Mouse (Mus musculus) urinary bladder, postnatal 36 days (tissue): ENCODE data around the gene Chst3.
"Not testable (repeated sequence)": the region's sequence is repeated elsewhere in the genome, so short reads cannot be mapped to it uniquely, and the experiment has no call there.

Experiments
- DNase-seq, 2 experiments: peaks; one replicate each; pipeline ENCODE4 v3.0.0; 2022; ENCODE audit warnings: low spot score in 2 of 2, mixed read lengths in 1 of 2

The Chst3 gene

DNA sequence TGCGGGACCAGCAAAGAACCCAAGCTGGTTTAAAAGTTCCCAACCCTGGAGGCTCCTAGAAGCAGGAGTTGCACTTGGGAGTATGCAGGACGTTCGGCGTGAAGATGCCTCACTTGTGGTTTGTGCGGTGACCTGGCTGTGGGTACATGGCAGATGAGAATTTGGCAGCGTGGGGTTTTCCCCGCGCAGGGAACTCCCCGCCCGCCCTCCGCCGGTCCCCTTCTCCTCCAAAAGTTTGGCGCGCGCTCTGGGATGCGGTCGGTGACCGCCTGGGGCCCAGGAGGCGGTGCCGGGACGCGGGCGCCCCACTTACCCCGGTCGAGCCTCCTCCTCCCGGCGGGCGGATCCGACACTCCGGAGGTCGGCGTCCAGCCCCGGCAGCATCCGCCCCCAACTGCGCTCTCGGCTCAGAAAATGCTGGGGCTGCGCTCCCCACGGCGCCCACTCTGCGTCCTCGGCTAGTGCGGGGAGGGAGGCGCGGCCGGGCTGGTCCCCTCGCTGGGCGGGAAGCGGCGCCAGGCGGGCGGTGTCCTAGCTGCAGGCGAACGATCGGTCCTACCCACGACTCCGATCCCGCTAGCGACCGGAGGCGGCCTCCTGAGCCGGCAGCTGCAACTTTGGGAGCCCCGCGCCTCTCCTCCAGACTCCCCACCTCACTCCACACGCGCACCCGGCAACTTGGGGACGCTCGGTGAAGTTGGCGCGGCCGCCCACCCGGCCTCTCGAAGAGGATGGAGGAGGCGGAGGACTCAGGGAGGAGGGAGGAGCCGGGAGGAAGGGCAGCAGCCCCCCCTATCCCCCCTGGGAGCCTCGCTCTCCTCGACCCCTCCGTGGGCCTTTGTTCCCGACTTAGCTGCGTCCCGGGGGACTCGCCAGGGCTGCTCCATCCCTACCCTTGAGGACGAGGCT is at the start of gene Chst3:
TSS of gene Chst3 (minus strand) at position 670 of the 909 bp plus-strand sequence.
- DNase-seq = peak; percentile 23 to 35

DNA sequence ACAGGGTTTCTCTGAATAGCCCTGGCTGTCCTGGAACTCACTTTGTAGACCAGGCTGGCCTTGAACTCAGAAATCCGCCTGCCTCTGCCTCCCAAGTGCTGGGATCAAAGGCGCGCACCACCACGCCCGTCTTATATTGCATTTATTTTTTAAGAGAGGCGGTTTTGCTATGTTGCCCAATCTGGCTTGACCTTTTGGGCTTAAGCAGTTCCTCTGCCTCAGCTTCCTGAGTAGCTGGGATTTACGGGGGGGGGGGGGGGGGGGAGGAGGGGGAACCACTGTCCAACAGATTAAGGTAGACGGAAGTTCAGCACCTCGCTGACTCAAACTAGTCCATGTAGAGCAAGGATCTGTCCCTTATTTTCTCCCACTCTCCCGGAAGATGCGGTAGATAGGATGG is 49.7 kb upstream of the Chst3 start:
- DNase-seq = no peak

DNA sequence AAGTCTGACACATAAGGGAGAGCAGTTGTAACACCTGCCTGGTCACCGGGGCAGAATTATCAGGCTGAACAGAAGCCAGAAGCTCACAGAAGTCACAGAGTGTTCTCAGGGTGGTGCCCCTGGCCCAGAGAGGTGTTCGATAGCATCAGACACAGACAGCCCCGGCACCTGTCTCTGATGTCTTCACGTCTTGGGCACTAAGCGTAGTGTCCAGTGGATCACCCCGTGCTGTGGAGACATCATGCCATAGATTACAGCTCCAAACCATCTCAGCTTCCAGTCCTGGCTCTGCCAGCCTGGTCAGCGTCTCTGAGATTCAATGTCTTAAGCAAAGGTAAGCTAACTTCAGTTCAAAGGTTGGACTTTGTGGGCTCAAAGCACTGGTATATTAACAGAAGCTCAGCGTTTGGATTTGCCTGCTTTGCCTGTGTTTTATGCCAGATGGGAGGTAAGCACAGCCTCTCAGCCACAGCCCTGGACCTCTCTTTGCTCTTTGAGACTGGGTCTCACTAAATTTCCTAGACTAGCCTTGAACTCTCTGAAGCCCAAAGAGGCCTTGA is 47.9 kb upstream of the Chst3 start:
- DNase-seq = no peak

DNA sequence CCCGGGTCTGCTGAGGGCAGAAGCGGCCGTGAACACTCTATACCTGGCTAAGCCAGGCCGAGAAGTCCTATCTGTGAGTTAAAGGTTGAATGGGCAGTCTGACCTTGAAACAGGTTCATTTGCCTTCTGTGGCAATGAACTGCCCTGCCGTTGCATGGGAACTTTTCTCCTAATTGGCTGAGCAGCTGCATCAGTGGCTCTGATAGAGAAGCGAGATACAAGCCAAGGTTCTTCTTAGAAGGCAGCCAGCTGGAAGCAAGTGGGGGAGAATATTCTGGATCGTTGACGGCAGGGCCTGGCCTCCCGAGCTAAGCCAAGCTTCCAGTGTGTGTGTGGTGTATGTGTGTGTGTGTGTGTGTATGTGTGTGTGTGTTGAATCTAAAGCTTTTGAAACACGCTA is 46.2 kb upstream of the Chst3 start:
- no peak for DNase-seq

DNA sequence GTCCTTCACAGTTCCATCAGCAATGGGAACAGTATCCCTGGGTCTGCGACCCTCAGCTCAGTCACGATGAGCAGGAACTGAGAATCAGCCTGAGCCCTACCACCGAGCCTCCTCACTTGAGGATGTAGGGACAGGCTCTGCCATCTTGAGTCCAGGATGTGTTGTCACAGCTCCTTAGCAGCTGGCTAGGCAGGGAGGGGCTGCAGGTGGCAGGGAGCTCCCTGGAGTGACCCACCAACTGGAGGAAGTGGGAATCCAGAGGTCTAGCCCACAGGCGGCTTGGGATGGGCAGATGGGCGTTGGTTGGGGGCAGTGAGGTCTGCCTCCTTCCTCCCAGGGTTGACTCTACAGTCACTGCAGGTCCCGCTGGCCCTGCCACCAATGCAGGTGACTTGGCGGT is 44.3 kb upstream of the Chst3 start:
- DNase-seq = no peak

DNA sequence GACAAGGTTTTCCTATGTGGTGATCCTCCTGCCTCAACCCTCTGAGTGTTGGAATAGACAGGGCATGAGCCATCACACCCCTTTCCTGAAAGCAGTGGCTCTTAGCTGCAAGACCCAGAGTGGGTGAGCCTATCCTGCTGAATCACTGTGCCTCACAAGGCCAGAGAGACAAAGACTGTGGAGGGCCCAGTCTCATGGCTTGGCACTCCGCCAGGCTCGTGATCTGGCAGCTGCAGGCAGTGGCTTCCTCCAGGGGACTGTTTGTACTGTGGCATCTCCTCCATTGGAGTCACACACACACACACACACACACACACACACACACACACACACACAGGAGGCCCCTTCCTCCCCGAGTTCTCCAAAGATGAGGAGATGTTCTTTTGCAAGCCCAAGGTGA is 43.3 kb upstream of the Chst3 start:
- peak; percentile 59 to 88 for DNase-seq

DNA sequence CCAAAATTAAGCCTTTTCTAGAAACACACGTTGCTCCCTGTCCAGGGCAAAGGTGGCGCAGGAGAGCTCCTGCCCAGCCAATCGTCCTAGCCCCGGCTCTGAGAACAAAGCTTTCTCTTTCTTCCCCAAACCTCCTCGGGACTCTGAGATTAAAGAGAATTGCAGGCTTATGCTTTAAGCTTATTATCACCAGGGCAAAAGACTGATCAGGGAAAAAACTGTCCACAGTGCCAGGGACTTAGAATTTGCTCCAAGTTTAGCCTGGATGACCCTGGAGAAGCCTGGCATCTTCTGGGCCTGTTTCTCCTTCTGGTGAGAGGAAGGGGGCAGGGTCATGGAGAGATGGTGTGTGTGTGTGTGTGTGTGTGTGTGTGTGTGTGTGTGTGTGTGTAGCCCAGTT is 42.5 kb upstream of the Chst3 start:
- no peak for DNase-seq

DNA sequence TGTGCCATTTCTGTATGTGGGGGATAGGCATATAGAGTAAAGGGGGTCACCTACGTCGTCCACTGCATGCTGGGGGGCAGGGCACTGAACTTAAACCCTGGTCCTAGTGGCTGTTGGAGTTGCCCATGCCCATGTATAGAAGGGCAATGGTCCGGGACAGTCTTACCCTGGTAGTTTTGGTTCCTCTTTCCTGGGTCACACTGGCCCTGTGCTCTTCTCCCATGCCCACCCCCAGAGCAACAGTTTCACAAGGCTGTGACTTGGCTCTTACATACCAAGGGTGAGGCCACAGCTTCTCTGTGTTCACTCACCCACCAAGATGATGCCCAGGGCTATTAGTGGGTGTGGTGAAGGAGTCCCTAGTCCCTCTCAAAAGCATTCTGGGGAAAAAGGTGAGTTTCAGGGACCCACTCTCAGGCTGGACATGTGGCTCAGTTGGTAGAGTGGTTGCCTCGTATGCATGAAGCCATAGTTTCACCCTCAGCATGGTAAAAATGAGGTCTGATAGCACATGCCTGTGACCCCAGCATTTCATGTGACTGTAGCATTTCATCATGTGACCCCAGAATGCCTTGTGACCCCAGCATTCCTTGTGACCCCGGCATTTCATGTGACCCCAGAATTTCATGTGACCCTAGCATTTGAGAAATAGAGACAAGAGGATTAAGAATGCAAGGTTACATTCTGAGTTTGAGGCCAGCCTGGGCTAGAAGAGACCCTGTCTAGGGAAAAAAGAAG is 41.7 kb upstream of the Chst3 start:
- no peak for DNase-seq

DNA sequence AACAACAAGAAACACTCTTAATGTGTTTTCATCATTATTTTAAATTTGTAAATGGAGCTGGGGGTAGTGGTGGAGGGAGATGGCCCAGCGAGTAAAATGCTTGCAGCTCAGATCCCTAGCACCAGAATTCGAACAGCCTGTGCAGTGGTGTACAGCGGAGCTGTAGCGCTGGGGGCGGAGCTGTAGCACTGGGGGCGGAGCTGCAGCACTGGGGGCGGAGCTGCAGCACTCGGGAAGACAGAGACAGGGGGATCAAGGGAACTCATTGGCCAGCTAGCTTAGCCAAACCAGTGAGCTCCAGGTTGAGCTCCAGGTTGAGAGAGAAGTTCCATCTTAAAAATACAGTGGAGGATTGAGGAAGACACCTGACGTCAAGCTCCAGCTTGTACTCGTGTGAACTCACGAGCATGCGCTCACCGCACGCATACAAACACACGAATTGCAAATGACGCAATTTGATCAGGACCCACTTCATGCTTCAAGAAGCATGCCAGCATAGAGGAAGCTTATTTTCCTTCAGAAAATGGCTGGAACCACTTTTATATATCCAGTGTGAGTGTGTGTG is 38.3 kb upstream of the Chst3 start:
- no peak for DNase-seq

DNA sequence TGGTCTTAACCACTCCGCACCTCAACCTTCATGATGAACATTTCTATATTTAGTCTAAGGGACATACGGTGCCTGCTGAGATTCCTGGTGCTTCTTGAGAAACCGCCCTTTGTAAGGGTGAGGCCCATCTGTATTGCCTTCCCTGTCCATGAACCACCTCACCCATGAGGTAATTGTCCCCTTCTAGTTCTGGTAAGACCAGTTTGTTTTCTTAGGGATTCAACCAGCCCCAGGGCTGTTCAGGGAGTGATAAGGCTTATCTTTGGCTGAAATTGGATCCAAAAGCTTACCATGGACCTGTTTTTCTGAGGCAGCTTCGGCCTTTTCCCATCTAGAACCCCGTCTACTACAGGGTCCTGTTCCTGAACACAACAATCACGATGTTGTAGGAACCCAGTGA is 37.0 kb upstream of the Chst3 start:
- no peak for DNase-seq

DNA sequence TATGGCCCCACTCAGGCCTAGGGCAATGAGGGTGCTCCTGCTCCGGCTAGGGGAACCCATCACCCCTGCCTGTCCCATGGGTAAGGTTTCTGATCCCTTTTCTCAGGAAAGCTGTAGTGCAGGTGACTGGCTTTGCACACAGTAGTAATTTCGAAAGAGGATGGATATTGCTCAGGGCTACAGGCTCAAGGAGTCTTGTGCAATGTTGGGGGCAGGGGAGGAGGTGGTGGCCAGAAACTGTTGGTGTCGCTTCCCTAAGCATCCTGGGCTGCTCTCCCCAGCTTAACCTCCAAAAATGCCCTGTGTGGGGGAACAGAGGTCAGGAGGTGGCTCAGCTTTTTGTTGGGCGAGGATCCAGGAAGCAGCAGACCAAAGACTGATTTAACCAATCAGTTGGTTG is 33.5 kb upstream of the Chst3 start:
- no peak for DNase-seq

DNA sequence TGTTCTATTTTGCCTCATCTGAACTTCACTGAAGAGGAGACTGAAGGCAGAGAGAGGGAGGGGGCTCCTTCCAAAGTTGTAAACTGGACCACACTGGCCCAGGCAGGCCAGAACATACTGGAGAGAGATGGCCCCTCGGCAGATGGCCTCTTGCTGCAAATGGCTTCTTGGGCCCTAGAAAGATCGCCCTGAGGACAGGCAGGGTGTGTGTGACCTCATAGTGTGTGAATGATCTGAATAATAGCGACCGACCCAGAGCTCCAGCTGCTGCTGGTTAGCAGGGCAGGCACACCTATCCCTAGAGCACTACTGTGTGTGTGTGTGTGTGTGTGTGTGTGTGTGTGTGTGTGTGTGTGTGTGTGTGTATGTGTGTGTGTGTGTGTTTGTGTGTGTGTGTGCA is 33.1 kb upstream of the Chst3 start:
- DNase-seq = no peak

DNA sequence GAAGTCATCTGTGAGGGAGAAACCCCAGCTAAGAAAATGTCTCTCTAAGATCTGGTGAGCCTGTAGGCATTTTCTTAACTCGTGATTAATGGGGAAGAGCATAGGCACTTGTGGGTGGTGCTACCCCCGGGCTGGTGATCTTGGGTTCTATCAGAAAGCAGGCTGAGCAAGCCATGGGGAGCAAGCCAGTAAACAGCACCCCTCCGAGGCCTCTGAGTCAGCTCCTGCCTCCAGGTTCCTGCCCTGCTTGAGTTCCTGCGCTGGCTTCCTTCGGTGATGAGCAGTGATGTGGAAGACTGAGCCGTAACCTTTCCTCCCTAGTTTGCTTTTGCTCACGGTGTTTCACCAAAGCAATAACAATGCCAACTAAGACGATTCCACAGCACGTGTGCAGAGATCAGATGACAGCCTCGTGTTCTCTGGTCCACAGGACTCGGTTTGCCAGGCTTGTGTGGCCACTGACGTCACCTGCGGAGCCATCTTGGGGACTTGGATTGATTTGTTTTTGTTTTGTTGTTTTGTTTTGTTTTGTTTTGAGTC is 31.4 kb upstream of the Chst3 start:
- DNase-seq = no peak

DNA sequence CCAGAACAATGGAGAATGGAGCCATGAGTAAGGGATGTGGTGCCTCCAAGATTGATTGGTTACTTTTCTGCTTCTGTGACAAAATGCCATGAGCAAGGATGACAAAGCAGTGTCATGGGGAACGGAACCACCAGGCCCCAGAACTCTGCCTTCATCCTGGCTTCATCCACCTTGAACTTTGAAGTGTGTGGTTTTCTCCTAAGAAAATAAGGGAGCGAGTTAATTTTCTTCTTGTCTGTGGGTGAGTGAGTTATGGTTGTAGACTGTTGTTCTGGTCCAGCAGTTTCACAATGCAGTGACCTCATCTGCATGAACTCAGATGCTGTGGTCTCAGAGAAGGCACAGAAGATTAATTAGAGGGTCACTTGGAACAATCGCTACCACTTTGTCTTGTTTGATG is 29.3 kb upstream of the Chst3 start:
- DNase-seq = not testable (repeated sequence)

DNA sequence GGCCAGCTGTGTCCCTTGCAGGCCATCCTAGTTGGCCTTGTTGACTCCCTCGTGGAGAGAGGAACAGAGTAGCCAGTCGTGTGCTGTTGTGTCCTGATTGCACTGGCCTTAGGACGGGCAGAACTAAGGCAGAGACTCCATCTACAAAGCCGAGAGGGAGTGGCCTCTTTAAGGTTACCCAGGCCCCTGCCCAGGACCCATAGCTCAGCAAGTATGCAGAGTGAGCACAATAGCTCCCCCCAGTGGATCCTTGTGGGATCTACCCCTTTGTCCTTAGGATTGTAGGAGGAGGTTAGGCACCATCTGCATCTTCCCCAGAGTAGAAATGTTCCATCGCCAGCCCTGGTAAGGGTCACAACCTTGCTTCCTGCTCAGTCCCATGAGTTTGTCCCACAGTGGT is 27.5 kb upstream of the Chst3 start:
- peak; percentile 25 to 30 for DNase-seq

DNA sequence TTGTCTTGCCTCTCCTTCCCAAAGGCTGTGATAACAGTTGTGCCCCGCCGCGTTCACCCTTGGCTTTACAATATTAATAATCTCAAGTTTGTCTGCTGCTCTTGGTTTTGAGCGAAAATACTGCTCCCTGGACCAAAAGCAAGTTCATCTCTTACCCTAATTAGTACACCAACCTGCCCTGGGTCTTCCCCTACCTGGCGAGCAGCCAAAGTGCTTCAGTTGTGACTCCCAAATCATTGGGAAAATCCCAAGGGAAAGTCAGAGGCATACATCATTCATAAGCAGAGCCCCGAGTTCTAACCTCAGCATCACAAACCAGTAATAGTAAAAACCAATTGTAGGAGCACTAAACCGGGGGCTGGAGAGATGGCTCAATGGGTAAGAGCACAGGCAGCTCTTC is 26.6 kb upstream of the Chst3 start:
- DNase-seq = no peak

DNA sequence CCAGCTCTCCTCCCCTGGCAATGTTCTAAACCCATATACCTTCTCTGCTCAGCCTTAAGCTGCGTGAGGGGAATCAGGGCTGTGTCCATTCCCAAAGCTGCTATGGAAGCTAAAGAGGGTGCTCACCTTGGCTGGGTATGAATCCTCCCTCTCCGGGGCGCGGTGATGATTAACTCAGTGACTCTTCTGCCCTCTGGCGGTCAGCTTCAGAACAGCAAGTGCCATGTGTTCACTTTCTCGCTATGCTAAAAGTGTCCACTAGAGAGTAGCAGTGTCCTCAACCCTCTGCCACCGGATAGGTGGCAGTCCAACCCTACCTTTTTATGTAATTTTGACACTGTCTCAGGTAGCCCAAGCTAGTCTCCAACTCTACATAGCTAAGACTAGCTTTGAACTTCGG is 26.0 kb upstream of the Chst3 start:
- DNase-seq = peak; percentile 87 to 89

DNA sequence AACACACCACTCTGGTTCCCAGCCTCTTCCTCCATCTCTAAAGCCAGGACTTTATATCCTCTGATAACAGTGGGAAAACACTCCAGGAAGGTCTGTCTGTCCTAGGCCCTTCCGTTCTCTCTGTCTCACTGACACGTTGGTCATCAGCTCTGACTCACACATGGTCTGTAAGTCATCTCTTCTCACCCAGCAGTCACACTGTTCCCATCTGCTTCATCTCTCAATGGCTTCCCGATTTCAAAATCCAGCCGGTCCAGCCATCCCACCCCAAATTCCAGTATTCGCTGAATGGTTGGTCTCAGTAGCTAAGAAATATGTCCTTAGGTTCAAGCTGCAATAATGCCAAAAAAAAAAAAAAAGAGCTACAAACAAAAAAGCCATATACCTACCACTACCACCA is 24.9 kb upstream of the Chst3 start:
- no peak for DNase-seq

DNA sequence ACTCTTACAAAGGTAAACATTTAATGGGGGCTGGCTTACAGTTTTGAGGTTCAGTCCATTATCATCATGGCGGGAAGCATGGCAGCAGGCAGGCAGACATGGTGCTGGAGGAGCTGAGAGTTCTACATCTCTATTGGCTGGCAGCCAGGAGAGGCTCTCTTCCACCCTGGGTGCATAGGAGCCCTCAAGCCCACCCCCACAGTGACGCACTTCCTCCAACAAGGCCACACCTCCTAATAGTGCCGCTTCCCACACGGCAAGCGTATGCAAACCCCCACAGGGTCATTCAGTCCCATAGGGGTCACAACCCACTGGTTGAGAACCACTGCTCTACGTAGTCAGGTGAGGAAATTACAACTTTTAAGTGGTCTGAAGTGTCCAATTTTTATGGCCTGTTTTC is 21.4 kb upstream of the Chst3 start:
- no peak for DNase-seq

DNA sequence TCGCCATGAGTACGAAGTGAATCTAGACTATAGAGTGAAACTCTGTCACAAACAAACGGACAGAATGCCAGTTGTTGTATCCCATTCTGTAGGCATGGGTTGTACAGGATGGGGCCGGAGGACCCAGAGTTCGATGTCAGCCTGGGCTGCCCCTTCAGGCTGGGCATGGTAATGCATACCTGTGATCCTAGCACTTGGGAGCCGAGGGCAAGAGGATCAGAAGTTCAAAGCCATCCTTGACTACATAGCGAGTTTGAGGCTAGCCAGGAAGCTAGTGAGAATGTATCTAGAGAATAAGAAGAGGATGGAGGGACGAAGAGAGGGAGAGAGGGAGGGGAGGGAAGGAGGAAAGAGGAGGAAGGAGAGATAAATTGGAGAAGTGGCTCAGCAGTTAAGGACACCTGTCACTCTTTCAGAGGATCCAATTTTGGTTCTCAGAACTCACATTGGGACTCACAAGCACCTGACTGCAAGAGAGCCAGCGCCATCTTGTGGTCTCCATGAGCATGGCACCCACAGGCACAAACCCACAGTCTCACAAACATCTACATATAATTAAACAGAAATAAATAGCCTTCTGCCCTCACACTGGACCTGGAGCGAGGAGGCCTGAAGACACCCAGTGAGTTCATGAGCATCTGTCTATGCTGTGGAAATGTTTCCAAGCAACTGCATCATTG is 18.6 kb upstream of the Chst3 start:
- DNase-seq = peak; percentile 32 to 59

DNA sequence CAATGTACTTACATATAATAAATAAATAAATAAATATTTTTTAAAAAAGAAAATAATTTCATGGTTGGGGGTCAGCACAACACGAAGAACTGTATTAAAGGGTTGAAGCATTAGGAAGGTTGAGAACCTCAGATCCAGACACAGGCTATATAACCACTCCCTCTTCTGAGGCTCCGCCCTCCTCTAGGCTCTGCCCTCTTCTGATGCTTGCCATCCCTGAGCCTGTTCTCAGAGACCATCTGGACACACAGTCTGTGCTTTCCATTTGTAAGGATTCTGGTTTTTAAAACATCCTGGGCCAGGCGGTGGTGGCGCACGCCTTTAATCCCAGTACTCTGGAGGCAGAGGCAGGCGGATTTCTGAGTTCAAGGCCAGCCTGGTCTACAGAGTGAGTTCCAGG is 16.8 kb upstream of the Chst3 start:
- not testable (repeated sequence) for DNase-seq

DNA sequence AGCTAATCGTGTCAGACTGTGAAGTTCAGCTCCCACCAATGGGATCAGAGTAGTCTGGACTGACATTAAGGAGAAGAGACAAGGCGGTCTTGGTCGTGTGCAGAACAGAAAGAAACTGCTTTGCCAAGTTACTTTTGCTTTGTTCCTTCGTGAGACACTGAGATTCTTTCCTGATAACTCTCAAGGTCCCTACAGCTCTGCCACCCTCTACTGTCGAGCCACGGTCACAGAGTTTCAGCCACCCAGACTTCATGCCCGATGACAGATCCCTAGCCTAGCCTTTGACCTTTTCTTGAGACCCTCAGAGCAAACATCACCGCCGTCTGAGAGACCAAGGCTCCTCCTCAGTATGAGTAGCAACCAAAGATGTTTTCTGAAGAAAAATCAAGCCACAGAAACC is 14.9 kb upstream of the Chst3 start:
- no peak for DNase-seq
